Mouse (Mus musculus) lung, adult 2 months (tissue): ENCODE data around the gene Taf3.

Experiments
- CTCF ChIP-seq: fragments of 200-500 bp; IDR thresholded peaks from 2 replicates; pipeline ENCODE4 v1.5.1; 2011; ENCODE audit warnings: mild to moderate bottlenecking, low read length, control low read depth; ENCODE audit not compliant: insufficient read depth
- POLR2A ChIP-seq: fragments of 200-500 bp; IDR thresholded peaks from 2 replicates; pipeline ENCODE4 v1.6.1; 2011; ENCODE audit warnings: low read depth, mild to moderate bottlenecking, control low read depth, low read length, borderline replicate concordance; ENCODE audit errors: extremely low read depth

- TF ChIP-seq POLR2A = no peak
- no peak for TF ChIP-seq CTCF
Measured at GRCm38 (mm10) chr2:9897846-9898245, 150.6 kb downstream of the Taf3 start.
